Mouse (Mus musculus) cerebellum, adult 11-12 months (tissue): Measurements from ENCODE around the gene Tmem150b.

ENCODE experiments used
- DNase-seq: peaks from one replicate; pipeline ENCODE4 v3.0.0; 2022

The Tmem150b gene

DNA sequence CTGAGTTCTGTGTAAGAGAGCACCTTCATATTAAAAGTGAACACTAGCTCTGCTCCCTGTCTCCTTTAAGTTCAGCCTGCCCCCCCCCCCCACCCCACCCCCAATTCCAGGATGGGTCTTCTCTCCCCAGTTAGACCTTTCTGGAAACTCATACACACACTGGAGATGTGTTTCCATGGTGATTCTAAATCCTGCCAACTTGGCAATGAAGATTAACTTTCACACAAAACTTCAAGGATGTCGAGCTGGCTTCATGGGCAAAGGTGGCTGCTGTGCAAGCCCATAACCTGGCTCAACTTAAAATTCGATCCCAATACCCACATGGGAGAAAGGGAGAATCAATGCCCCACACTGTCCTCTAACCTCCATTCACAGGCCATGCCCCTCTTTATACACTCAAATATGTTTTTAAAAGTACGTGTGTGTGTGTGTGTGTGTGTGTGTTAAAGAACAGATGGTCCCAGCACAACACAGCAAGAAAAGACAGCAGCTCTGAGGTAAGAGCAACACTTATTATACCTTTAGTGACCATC is 65.1 kb downstream of the Tmem150b start:
- no peak for DNase-seq

DNA sequence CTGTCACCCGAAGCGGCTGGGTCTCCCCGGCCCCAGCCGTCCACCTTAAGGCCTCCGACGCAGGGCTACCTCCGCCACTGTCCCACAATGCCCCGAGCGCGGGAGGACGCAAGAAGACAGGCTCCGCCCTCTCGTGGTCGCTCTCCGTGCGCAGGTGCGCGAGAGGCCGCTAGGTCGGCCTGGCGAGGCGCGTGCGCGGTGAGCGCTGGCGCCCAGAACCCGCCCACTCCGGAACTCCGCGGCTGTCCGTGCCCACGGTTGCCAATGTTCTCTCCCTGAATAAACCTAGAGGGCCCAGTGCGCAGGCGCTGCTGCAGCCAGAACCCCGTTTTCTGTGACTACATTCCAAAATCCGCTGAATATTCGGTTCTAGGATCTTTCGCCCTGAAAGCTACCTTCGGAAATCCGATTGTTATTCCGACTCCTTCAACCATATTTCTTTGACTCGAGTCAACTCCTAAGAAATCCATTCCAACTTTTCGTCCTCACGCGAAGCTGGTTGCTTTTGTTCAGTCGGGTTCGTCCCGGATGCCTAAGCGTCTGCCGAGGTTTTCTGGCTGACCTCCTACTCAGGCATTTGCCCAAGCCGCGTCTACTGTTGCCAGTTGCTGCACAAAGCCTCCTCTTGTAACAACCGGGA is 66.0 kb downstream of the Tmem150b start, which contains the start of gene Ppp6r1:
Ppp6r1 (minus strand) TSS at position 108 of the 640 bp plus-strand sequence.
- DNase-seq = peak; percentile 99

DNA sequence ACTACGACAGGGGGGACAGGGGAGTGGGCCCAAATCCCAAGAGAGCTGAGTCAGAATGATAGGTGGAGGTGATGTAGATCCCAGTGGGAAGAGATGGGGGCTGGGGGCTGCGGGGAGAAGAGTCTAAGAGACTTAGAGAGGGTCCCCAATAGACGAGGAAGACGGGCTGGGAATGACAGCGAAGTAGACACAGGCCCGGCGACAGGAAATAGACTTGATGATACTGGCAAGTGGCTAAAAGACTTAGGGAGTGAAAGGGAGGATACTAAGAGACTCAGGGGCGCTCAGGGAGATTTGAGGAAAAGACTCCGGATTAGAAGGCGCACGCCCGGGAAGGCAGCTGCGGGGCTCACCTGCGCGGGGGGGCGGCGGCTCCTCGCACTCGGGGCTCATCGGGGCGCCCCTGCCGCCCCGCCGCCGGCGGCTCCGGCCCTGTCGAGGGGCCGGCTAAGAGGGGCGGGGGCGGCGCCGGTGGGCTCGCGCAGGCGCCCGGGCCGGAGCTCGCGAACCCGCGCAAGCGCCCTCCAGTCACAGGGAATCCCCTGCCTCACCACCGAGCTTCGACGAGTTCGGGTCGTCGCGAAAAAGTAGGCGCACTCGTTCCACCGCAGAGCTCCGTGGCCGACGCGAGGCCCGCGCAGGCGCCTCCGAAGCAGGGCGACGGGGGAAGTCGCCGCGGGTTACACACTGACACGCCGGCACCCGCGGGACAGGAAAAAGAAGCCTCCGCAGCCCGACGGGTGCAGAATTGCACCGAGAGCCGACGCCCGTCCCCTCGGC is 66.7 kb downstream of the Tmem150b start:
- DNase-seq = peak; percentile 59

DNA sequence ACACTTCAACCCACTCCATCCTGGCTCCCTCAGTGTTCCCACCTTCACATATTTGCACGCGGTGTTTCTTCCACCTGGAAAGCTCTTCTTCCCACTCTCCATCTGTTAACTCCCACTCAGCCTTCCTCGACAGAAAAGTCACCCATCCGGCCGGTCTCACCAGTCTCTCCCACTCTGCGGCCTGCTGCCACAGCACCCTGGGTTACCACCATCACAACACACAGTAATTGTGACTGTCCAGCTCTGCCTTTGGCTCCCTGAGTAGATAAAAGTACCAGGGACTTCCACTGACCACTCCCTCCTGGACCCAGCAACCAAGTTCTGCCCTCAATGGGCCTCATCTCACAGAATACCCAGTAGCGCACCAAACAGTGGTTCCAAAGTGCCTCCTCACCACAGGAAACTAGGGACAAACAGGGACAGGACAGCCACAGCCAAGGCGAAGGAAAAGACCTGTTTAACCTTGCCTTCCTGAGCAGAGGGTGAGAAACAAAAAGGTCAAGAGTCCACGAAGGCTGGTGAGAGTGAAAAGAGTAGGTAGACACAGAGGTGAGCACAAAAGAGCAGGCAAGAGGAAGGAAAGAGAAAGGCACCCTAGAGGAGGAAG is 67.4 kb downstream of the Tmem150b start:
- DNase-seq = peak; percentile 27
